Mouse (Mus musculus): Measurements from ENCODE around the gene Npy5r. TPM values are rescaled to one million over a fixed set of nuclear protein-coding genes. Genes with fewer than 3 reads are reported as not detected.

Npy5r gene
- polyA plus RNA-seq (2015; fragmentation: Nextera tagmentation; extraction: Ambion mirVana): 0.23 TPM in 1 of 2 replicates, not detected in the other

DNA sequence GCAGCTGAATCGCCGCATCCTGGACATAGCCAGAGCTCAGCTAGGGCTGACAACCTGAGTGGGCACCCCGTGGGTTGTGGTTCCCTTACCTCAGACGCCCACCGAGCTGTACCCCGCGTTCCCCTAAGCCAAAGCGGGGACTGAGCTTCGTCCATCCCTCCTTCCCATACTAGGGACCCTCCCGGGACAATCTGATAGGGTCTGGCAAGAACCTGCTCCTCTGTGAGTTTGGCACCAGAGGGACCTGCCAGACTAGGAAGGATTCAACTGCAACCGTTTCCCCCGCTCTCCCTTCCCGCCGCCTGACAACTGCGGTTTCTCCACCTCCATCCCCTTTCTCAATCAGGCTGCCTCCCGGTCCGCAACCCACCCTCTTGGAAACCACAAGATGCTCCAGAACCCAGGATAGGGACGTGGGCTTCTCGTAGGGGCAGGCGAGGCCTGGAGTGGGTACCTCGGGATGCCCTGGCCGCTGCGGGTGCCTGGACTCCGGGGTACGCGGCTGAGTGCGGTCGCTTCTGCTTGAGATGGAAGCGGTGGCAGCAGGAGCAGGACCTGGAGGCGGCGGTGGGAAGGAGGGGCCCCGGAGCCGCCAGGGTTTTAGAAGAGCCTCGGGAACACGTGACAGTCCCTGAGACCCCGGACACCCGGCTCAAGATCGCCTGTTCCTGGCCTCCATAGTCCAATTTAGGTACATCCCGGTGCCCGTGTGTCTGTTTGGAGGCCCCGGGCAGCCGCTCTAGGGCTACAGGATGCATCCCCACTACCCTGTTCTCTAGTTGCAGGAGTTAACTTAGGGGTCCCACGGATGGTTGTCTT, at the start of gene Npy5r:
TSS of gene Npy5r (minus strand) at position 618 of the 819 bp plus-strand sequence.
- Histone ChIP-seq H3K4me1 (0 out of 2 replicates have a peak, but pooled peaks cover 8% of the 10 kb centered on the region), H3K9ac (peak within 1 kb of the TSS; percentile 79), H3K36me3 (ENCODE audit: poor library complexity, severe bottlenecking) (no peaks in the 10 kb centered on the region), H3K9me3 (replicated peaks) (no peaks in the 10 kb centered on the region), H3K27ac (no peak within 1 kb of the TSS), H3K4me3 (peak within 1 kb of the TSS; percentile 55), H3K4me2 (peak within 1 kb of the TSS; percentile 89), H3K27me3 (peaks cover 10% of the 10 kb centered on the region; the same call in 1 of the 2 replicates)
- peak; percentile 87 for ATAC-seq
- 2% methylated on average over 42 of the region's 43 CpGs for WGBS

GRCm38 (mm10) chr8:66731957-66732356, 44.0 kb upstream of the Npy5r start:
- 48% methylated on average over 5 of the region's 5 CpGs for WGBS
- H3K4me1 ChIP-seq: 0 out of 2 replicates have a peak, but pooled peaks cover 3% of the 10 kb centered on the region

DNA sequence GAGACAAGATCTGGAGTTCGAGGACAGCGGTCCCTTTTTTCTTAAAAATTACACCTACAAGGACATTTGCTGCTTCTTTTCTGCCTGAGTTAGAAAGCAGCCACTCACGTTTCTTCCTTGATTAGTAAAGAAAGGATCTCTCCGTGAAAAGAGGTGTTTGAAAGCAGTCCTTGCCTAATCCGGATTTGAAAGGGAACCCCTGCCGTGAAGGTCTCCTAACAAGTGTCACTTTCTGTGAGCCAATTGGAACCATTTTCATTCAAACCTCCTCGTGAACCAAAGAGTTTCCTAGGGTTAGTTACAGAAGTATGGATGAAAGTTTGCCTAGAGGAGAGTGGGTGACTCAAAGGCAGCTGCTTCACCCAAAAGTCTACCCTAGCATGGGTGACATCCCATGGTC, 41.5 kb upstream of the Npy5r start:
- 0 out of 2 replicates have a peak, but pooled peaks cover 3% of the 10 kb centered on the region for H3K4me1 ChIP-seq
- ATAC-seq: no peak
- under 1% methylated on average over 7 of the region's 7 CpGs for WGBS

More at GRCm38 (mm10) chr8:66731957-66732356, 44.0 kb upstream of the Npy5r start:
- H3K9ac ChIP-seq: no peak overlapping the region
- H3K27ac ChIP-seq: no peak overlapping the region
- H3K27me3 ChIP-seq: no peaks in the 10 kb centered on the region
- H3K36me3 ChIP-seq (ENCODE audit: poor library complexity, severe bottlenecking): no peaks in the 10 kb centered on the region
- ATAC-seq: no peak
- no peaks in the 10 kb centered on the region for H3K9me3 ChIP-seq (replicated peaks)
- H3K4me3 ChIP-seq: no peak overlapping the region
- no peak overlapping the region for H3K4me2 ChIP-seq

GRCm38 (mm10) chr8:66722835-66723234, 34.9 kb upstream of the Npy5r start:
- Histone ChIP-seq H3K9ac (no peak overlapping the region), H3K4me3 (no peak overlapping the region), H3K4me2 (no peak overlapping the region), H3K27me3 (no peaks in the 10 kb centered on the region), H3K27ac (no peak overlapping the region), H3K36me3 (ENCODE audit: poor library complexity, severe bottlenecking) (no peaks in the 10 kb centered on the region), H3K9me3 (replicated peaks) (no peaks in the 10 kb centered on the region), H3K4me1 (no peaks in the 10 kb centered on the region)
- no peak for ATAC-seq
- 87% methylated on average over 2 of the region's 2 CpGs for WGBS

More for the DNA sequence above, 41.5 kb upstream of the Npy5r start:
- Histone ChIP-seq H3K27me3 (no peaks in the 10 kb centered on the region), H3K36me3 (ENCODE audit: poor library complexity, severe bottlenecking) (no peaks in the 10 kb centered on the region), H3K27ac (no peak overlapping the region), H3K4me3 (no peak overlapping the region), H3K4me2 (no peak overlapping the region), H3K9me3 (replicated peaks) (no peaks in the 10 kb centered on the region), H3K9ac (no peak overlapping the region)

GRCm38 (mm10) chr8:66714324-66714975, 26.5 kb upstream of the Npy5r start:
- Histone ChIP-seq H3K27me3 (no peaks in the 10 kb centered on the region), H3K9me3 (replicated peaks) (peaks cover 3% of the 10 kb centered on the region; the same call in 1 of the 2 replicates), H3K4me1 (no peaks in the 10 kb centered on the region), H3K9ac (no peak overlapping the region), H3K4me3 (no peak overlapping the region), H3K36me3 (ENCODE audit: poor library complexity, severe bottlenecking) (no peaks in the 10 kb centered on the region), H3K27ac (no peak overlapping the region), H3K4me2 (no peak overlapping the region)
- ATAC-seq: no peak
- WGBS: 92% methylated on average over 7 of the region's 7 CpGs

DNA sequence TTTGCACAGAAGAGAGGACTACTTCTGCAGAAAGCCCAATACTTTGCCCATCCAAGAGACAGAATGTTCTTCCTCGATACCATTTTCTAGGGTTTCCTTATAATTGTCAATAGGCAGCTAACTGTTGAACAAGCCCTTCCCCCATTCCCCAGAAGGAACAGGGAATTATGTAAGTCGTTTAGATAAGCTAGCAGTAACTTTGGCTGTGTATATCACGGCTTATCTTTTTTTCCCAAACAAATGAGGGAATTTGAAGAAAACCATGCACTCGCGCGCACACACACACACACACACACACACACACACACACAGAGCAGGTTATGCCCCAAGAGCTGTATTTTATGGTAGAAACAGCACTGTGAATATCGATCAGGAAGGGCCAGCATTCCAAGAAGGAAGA, 10.9 kb upstream of the Npy5r start:
- H3K27ac ChIP-seq: no peak overlapping the region
- no peaks in the 10 kb centered on the region for H3K36me3 ChIP-seq (ENCODE audit: poor library complexity, severe bottlenecking)
- H3K9me3 ChIP-seq (replicated peaks): no peaks in the 10 kb centered on the region
- H3K4me2 ChIP-seq: no peak overlapping the region
- WGBS: 74% methylated on average over 7 of the region's 7 CpGs
- no peak for ATAC-seq
- H3K9ac ChIP-seq: no peak overlapping the region
- H3K27me3 ChIP-seq: peaks cover 40% of the 10 kb centered on the region
- H3K4me1 ChIP-seq: peaks cover 12% of the 10 kb centered on the region; the same call in 1 of the 2 replicates
- H3K4me3 ChIP-seq: no peak overlapping the region

- Histone ChIP-seq H3K27ac (no peak overlapping the region), H3K27me3 (peaks cover 40% of the 10 kb centered on the region), H3K4me1 (peaks cover 12% of the 10 kb centered on the region; the same call in 1 of the 2 replicates), H3K9me3 (replicated peaks) (no peaks in the 10 kb centered on the region), H3K9ac (no peak overlapping the region), H3K4me2 (peak overlapping the region; percentile 64), H3K36me3 (ENCODE audit: poor library complexity, severe bottlenecking) (no peaks in the 10 kb centered on the region), H3K4me3 (peak overlapping the region; percentile 43)
- under 1% methylated on average over 7 of the region's 7 CpGs for WGBS
- ATAC-seq: peak; percentile 22; the same call in 1 of the 2 replicates
Measured at GRCm38 (mm10) chr8:66698011-66698410, 10.1 kb upstream of the Npy5r start.

- Histone ChIP-seq H3K36me3 (ENCODE audit: poor library complexity, severe bottlenecking) (no peaks in the 10 kb centered on the region), H3K27ac (no peak within 1 kb of the TSS), H3K4me1 (peaks cover 12% of the 10 kb centered on the region; the same call in 1 of the 2 replicates), H3K27me3 (peaks cover 40% of the 10 kb centered on the region), H3K4me3 (peak within 1 kb of the TSS; percentile 43), H3K4me2 (peak within 1 kb of the TSS; percentile 64), H3K9me3 (replicated peaks) (no peaks in the 10 kb centered on the region), H3K9ac (peak within 1 kb of the TSS; percentile 27; the same call in 1 of the 2 replicates)
- peak; percentile 83 for ATAC-seq
- WGBS: under 1% methylated on average over 30 of the region's 30 CpGs
Measured at GRCm38 (mm10) chr8:66696970-66697843, 9.3 kb upstream of the Npy5r start, which contains the start of gene Npy1r. TSS of gene Npy1r (plus strand) at chr8:66697192.

GRCm38 (mm10) chr8:66690402-66690801, 2.5 kb upstream of the Npy5r start:
- no peak overlapping the region for H3K9ac ChIP-seq
- 0 out of 2 replicates have a peak, but pooled peaks cover 8% of the 10 kb centered on the region for H3K4me1 ChIP-seq
- peaks cover 13% of the 10 kb centered on the region; the same call in 1 of the 2 replicates for H3K27me3 ChIP-seq
- H3K27ac ChIP-seq: no peak overlapping the region
- H3K9me3 ChIP-seq (replicated peaks): no peaks in the 10 kb centered on the region
- H3K4me2 ChIP-seq: no peak overlapping the region
- no peak overlapping the region for H3K4me3 ChIP-seq
- WGBS: 76% methylated on average over 5 of the region's 5 CpGs
- ATAC-seq: no peak
- H3K36me3 ChIP-seq (ENCODE audit: poor library complexity, severe bottlenecking): no peaks in the 10 kb centered on the region

DNA sequence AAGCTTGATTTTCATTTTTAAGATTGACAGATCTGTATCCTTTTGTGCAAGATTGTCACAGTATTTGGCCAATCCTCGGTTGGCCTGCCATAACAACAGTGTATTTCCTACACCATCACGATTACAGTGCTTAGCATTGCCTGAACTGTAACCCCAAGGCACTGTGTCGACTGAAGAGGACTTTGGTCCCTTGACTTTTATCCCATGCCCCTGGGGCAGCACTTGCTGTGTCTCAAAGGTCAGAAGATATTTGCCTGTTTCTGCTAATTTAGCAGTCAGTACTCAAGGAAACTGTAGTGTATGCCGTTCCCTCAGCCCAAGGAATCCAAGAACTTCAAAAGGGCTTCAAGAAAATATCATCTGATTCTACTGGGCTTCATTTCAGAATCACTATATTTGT, 871 bp upstream of the Npy5r start:
- H3K9ac ChIP-seq: no peak overlapping the region
- H3K4me2 ChIP-seq: no peak overlapping the region
- peaks cover 10% of the 10 kb centered on the region; the same call in 1 of the 2 replicates for H3K27me3 ChIP-seq
- no peak overlapping the region for H3K4me3 ChIP-seq
- H3K4me1 ChIP-seq: 0 out of 2 replicates have a peak, but pooled peaks cover 8% of the 10 kb centered on the region
- ATAC-seq: no peak
- no peaks in the 10 kb centered on the region for H3K36me3 ChIP-seq (ENCODE audit: poor library complexity, severe bottlenecking)
- no peak overlapping the region for H3K27ac ChIP-seq
- no peaks in the 10 kb centered on the region for H3K9me3 ChIP-seq (replicated peaks)
- WGBS: 62% methylated on average over 4 of the region's 4 CpGs

DNA sequence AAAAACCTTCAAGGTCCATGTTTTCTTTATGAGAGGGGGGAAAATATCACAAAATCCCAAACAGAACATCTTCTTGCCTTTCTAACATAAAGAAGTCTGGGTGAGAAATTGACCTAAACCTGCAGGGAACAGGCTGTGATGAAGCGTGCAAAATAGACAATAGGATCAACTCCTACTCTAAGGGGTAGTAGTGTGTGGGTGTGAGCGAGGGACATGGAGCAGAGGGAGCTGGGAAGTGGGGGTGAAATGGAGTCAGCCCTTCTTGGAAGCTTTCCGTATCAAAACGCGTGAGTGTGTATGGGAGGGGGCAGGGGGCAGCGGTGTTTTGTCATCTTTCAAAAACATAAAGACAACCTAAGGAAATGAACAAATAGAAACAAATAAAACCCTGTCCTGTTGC, 467 bp upstream of the Npy5r start:
- H3K27ac ChIP-seq: no peak overlapping the region
- no peaks in the 10 kb centered on the region for H3K36me3 ChIP-seq (ENCODE audit: poor library complexity, severe bottlenecking)
- H3K9ac ChIP-seq: no peak overlapping the region
- 28% methylated on average over 6 of the region's 6 CpGs for WGBS
- H3K27me3 ChIP-seq: peaks cover 10% of the 10 kb centered on the region; the same call in 1 of the 2 replicates
- peak overlapping the region; percentile 89 for H3K4me2 ChIP-seq
- H3K9me3 ChIP-seq (replicated peaks): no peaks in the 10 kb centered on the region
- no peak for ATAC-seq
- H3K4me3 ChIP-seq: peak overlapping the region; percentile 55
- 0 out of 2 replicates have a peak, but pooled peaks cover 8% of the 10 kb centered on the region for H3K4me1 ChIP-seq

All from forebrain, embryonic 13.5 days (tissue).